Comparison of ENCODE assay signal across 19 mouse cellular contexts in the genomic region with DNA sequence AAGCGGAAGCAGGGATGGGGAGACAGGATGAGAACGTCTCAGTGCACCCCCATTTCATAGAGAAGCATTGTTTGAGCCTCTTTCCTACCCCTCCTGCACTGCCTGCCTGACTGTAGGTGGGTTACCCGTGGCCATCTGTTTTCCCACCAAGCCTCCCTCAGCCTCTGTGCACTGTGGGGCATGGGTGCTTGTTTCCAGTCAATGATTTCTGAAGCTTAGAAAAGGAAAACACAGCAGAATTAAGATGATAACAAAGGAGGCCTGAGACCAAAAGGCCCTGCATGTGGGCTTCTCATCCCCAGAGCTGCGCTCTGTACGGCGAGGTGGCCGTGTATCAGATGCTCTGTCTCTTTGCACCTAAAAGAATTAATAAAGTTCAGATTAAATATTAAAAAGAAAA.
DNase-seq lines count a peak whose midpoint lies in the region; ATAC-seq and TF ChIP-seq lines count a peak whose summit lies in the region.
"Had no signal": no experiment of that assay in that cellular context is flagged by ENCODE, and none has a peak within 500 bp of the region (broad histone marks: within the 10 kb centered on the region; RNA-seq: fewer than 3 reads in every experiment).

No protein-coding gene starts in this region.

- no peak overlapping the region for H3K4me3 ChIP-seq in forebrain, embryonic 13.5 days
- H3K4me3 ChIP-seq in hindbrain, embryonic 15.5 days: no peak overlapping the region
- no peak overlapping the region for H3K4me3 ChIP-seq in midbrain, postnatal 0 days (ENCODE audit: low read depth, low read length)
- H3K4me3 ChIP-seq: heart, embryonic 13.5 days; liver, embryonic 13.5 days; neural tube, embryonic 12.5 days had no signal

- H3K27ac ChIP-seq in forebrain, embryonic 13.5 days: peak overlapping the region; percentile 94
- H3K27ac ChIP-seq in hindbrain, embryonic 15.5 days (replicated peaks): peak overlapping the region; percentile 84
- 0 out of 2 replicates have a peak overlapping the region, but pooled peaks have one; percentile 21 for H3K27ac ChIP-seq in midbrain, postnatal 0 days (ENCODE audit: low read depth, low read length)
- H3K27ac ChIP-seq: heart, embryonic 13.5 days; kidney, postnatal 0 days; liver, embryonic 13.5 days; neural tube, embryonic 12.5 days had no signal

- no peaks in the 10 kb centered on the region for H3K9me3 ChIP-seq in forebrain, embryonic 13.5 days (replicated peaks)
- H3K9me3 ChIP-seq in hindbrain, embryonic 15.5 days: no peaks in the 10 kb centered on the region
- no peaks in the 10 kb centered on the region for H3K9me3 ChIP-seq in midbrain, postnatal 0 days (ENCODE audit: low read length)
- H3K9me3 ChIP-seq: heart, embryonic 13.5 days; liver, embryonic 13.5 days; neural tube, embryonic 12.5 days had no signal

- no peaks in the 10 kb centered on the region for H3K36me3 ChIP-seq in forebrain, embryonic 13.5 days (ENCODE audit: poor library complexity, severe bottlenecking)
- no peaks in the 10 kb centered on the region for H3K36me3 ChIP-seq in hindbrain, embryonic 15.5 days
- H3K36me3 ChIP-seq in midbrain, postnatal 0 days (ENCODE audit: insufficient read depth, low read length): no peaks in the 10 kb centered on the region
- H3K36me3 ChIP-seq: heart, embryonic 13.5 days; liver, embryonic 13.5 days; neural tube, embryonic 12.5 days had no signal

- H3K27me3 ChIP-seq in forebrain, embryonic 13.5 days: no peaks in the 10 kb centered on the region
- H3K27me3 ChIP-seq in hindbrain, embryonic 15.5 days: no peaks in the 10 kb centered on the region
- no peaks in the 10 kb centered on the region for H3K27me3 ChIP-seq in midbrain, postnatal 0 days (ENCODE audit: insufficient read depth, low read length)
- H3K27me3 ChIP-seq: CH12.LX; heart, embryonic 13.5 days; neural tube, embryonic 12.5 days; Patski had no signal

- WGBS in forebrain, embryonic 13.5 days: 11% methylated on average over 7 of the region's 7 CpGs
- 24% methylated on average over 7 of the region's 7 CpGs for WGBS in hindbrain, embryonic 15.5 days
- WGBS in midbrain, postnatal 0 days: 39% methylated on average over 7 of the region's 7 CpGs

- no peak for TF ChIP-seq CTCF in midbrain, postnatal 0 days (IDR thresholded peaks at IDR 0.05)

- peak overlapping the region; percentile 63 for H3K4me2 ChIP-seq in forebrain, embryonic 13.5 days
- no peak overlapping the region for H3K4me2 ChIP-seq in hindbrain, embryonic 15.5 days
- no peak overlapping the region for H3K4me2 ChIP-seq in midbrain, postnatal 0 days (ENCODE audit: low read depth, low read length, poor library complexity, severe bottlenecking)
- H3K4me2 ChIP-seq: liver, embryonic 13.5 days had no signal

- H3K9ac ChIP-seq in forebrain, embryonic 13.5 days: 0 out of 2 replicates have a peak overlapping the region, but pooled peaks have one; percentile 27
- no peak overlapping the region for H3K9ac ChIP-seq in hindbrain, embryonic 15.5 days
- H3K9ac ChIP-seq in midbrain, postnatal 0 days (replicated peaks; ENCODE audit: low read length, poor library complexity, severe bottlenecking): no peak overlapping the region
- H3K9ac ChIP-seq: heart, embryonic 13.5 days; liver, embryonic 13.5 days; neural tube, embryonic 12.5 days had no signal

- peaks cover 69% of the 10 kb centered on the region for H3K4me1 ChIP-seq in forebrain, embryonic 13.5 days
- peaks cover 38% of the 10 kb centered on the region for H3K4me1 ChIP-seq in hindbrain, embryonic 15.5 days (replicated peaks)
- peaks cover 3% of the 10 kb centered on the region; the same call in 1 of the 2 replicates for H3K4me1 ChIP-seq in midbrain, postnatal 0 days (ENCODE audit: insufficient read depth, low read length)

- no peak for ATAC-seq in forebrain, embryonic 13.5 days
- ATAC-seq in hindbrain, embryonic 15.5 days (ENCODE audit: low FRiP score, low read depth): no peak
- ATAC-seq in midbrain, postnatal 0 days (ENCODE audit: low FRiP score): no peak
- ATAC-seq: lung, postnatal 0 days; Patski had no signal

- peak; percentile 20 for DNase-seq in embryo, embryonic 10.5 days (ENCODE audit: low spot score)
- no peak for DNase-seq in embryo, embryonic 10 days (ENCODE audit: low spot score)
- no peak for DNase-seq in midbrain, postnatal 0 days (ENCODE audit: low spot score)
- DNase-seq in thymus, postnatal 4 days: no peak
- no peak for DNase-seq in kidney, adult 9 months
- no peak for DNase-seq in layer of hippocampus, postnatal 25 days (ENCODE audit: extremely low spot score in 1 of 2, low spot score in 1 of 2)
- DNase-seq: cerebellum, adult 2 months; gastrocnemius, postnatal 36 days; left cerebral cortex, postnatal 4 days; liver, embryonic 13.5 days; thymus, adult 18-20 months had no signal

Comparison
In these comparisons a context has a peak if more than half of its experiments do, and no peak if none do; other contexts are left out.
1. H3K27ac ChIP-seq: peak in every context shown above with its lines; median percentile 94 in forebrain, embryonic 13.5 days; 84 in hindbrain, embryonic 15.5 days; 21 in midbrain, postnatal 0 days.